Mouse (Mus musculus) hindlimb bud, embryonic 11.5 days (tissue): Measurements from ENCODE around the gene Cyp26c1.

ENCODE experiments used
- DNase-seq: peaks from one replicate; pipeline ENCODE4 v3.0.0-alpha.2; 2012; ENCODE audit warnings: low read depth, low spot score; ENCODE audit errors: extremely low spot score

Gene Cyp26c1

GRCm38 (mm10) chr19:37685281-37685680 is at the start of gene Cyp26c1:
TSS of gene Cyp26c1 (plus strand) at chr19:37685581.
- no peak for DNase-seq

GRCm38 (mm10) chr19:37647994-37648393 is 37.4 kb upstream of the Cyp26c1 start:
- no peak for DNase-seq

GRCm38 (mm10) chr19:37650526-37650925 is 34.9 kb upstream of the Cyp26c1 start:
- DNase-seq, result no peak

GRCm38 (mm10) chr19:37654012-37654411 is 31.4 kb upstream of the Cyp26c1 start:
- no peak for DNase-seq

- no peak for DNase-seq
These were observed 28.9 kb upstream of the Cyp26c1 start for GRCm38 (mm10) chr19:37656441-37656840.

GRCm38 (mm10) chr19:37665256-37665655 is 20.1 kb upstream of the Cyp26c1 start:
- DNase-seq, result no peak

GRCm38 (mm10) chr19:37667855-37668594 is 17.4 kb upstream of the Cyp26c1 start:
- no peak for DNase-seq

- no peak for DNase-seq
These were observed 16.7 kb upstream of the Cyp26c1 start for GRCm38 (mm10) chr19:37668657-37669056.

GRCm38 (mm10) chr19:37669486-37669885 is 15.9 kb upstream of the Cyp26c1 start:
- DNase-seq, result no peak

- no peak for DNase-seq
These were observed 12.0 kb upstream of the Cyp26c1 start for GRCm38 (mm10) chr19:37673393-37673792.

GRCm38 (mm10) chr19:37686347-37686746 is 966 bp downstream of the Cyp26c1 start:
- DNase-seq, result no peak

- DNase-seq, result no peak
These were observed 1.8 kb downstream of the Cyp26c1 start for GRCm38 (mm10) chr19:37686941-37687850.

GRCm38 (mm10) chr19:37689478-37689877 is 4.1 kb downstream of the Cyp26c1 start:
- no peak for DNase-seq

GRCm38 (mm10) chr19:37690716-37691115 is 5.3 kb downstream of the Cyp26c1 start:
- DNase-seq, result no peak

GRCm38 (mm10) chr19:37692879-37693278 is 7.5 kb downstream of the Cyp26c1 start:
- DNase-seq, result no peak

- DNase-seq, result no peak
These were observed 9.8 kb downstream of the Cyp26c1 start for GRCm38 (mm10) chr19:37695146-37695545.

- DNase-seq, result no peak
These were observed 10.6 kb downstream of the Cyp26c1 start for GRCm38 (mm10) chr19:37695762-37696602.

- no peak for DNase-seq
These were observed 11.4 kb downstream of the Cyp26c1 start for GRCm38 (mm10) chr19:37696603-37697334.

- no peak for DNase-seq
These were observed 11.9 kb downstream of the Cyp26c1 start for GRCm38 (mm10) chr19:37697335-37697636.

- DNase-seq, result no peak
These were observed 12.4 kb downstream of the Cyp26c1 start, which contains the start of gene Cyp26a1 for GRCm38 (mm10) chr19:37697651-37698272. TSS of gene Cyp26a1 (plus strand) at chr19:37697798.
